Mouse (Mus musculus): ENCODE results near the gene Sel1l. TPM values are rescaled to one million over a fixed set of nuclear protein-coding genes. Genes with fewer than 3 reads are reported as not detected.
"Not testable (repeated sequence)": the region's sequence is repeated elsewhere in the genome, so short reads cannot be mapped to it uniquely, and the experiment has no call there.

Sel1l gene
- total RNA-seq, 4 experiments from 2014 or later: 41.4 to 45.8 (median 42.8) TPM

GRCm38 (mm10) chr12:91818726-91819125 lies 30.2 kb downstream of the Sel1l start:
- no peak for DNase-seq (ENCODE audit: low spot score in 2 of 2)

GRCm38 (mm10) chr12:91815990-91816389 lies 33.0 kb downstream of the Sel1l start:
- peak in 1 of 2 experiments; percentile 21 for DNase-seq (ENCODE audit: low spot score in 2 of 2)

GRCm38 (mm10) chr12:91815552-91815951 lies 33.4 kb downstream of the Sel1l start:
- DNase-seq (ENCODE audit: low spot score in 2 of 2): no peak

- no peak for DNase-seq (ENCODE audit: low spot score in 2 of 2)
Observed at GRCm38 (mm10) chr12:91808911-91809310, 40.0 kb downstream of the Sel1l start.

GRCm38 (mm10) chr12:91807761-91808160 lies 41.2 kb downstream of the Sel1l start:
- DNase-seq (ENCODE audit: low spot score in 2 of 2): no peak

GRCm38 (mm10) chr12:91807095-91807494 lies 41.9 kb downstream of the Sel1l start:
- DNase-seq (ENCODE audit: low spot score in 2 of 2): no peak

GRCm38 (mm10) chr12:91804262-91804661 lies 44.7 kb downstream of the Sel1l start:
- DNase-seq (ENCODE audit: low spot score in 2 of 2): no peak

- DNase-seq (ENCODE audit: low spot score in 2 of 2): no peak
Observed at GRCm38 (mm10) chr12:91803207-91803932, 45.6 kb downstream of the Sel1l start.

GRCm38 (mm10) chr12:91802586-91803206 lies 46.3 kb downstream of the Sel1l start:
- DNase-seq (ENCODE audit: low spot score in 2 of 2): no peak

- no peak for DNase-seq (ENCODE audit: low spot score in 2 of 2)
Observed at GRCm38 (mm10) chr12:91800861-91801385, 48.0 kb downstream of the Sel1l start.

GRCm38 (mm10) chr12:91799821-91800335 lies 49.1 kb downstream of the Sel1l start:
- DNase-seq (ENCODE audit: low spot score in 2 of 2): no peak

GRCm38 (mm10) chr12:91799379-91799773 lies 49.6 kb downstream of the Sel1l start:
- no peak for DNase-seq (ENCODE audit: low spot score in 2 of 2)

GRCm38 (mm10) chr12:91798720-91799378 lies 50.1 kb downstream of the Sel1l start:
- no peak for DNase-seq (ENCODE audit: low spot score in 2 of 2)

- DNase-seq (ENCODE audit: low spot score in 2 of 2): no peak
Observed at GRCm38 (mm10) chr12:91796774-91797173, 52.2 kb downstream of the Sel1l start.

GRCm38 (mm10) chr12:91793266-91793665 lies 55.7 kb downstream of the Sel1l start:
- DNase-seq (ENCODE audit: low spot score in 2 of 2): no peak

GRCm38 (mm10) chr12:91791822-91792221 lies 57.1 kb downstream of the Sel1l start:
- no peak for DNase-seq (ENCODE audit: low spot score in 2 of 2)

GRCm38 (mm10) chr12:91789801-91790200 lies 59.2 kb downstream of the Sel1l start:
- peak; percentile 36 to 41 for DNase-seq (ENCODE audit: low spot score in 2 of 2)

GRCm38 (mm10) chr12:91788446-91788845 lies 60.5 kb downstream of the Sel1l start:
- not testable (repeated sequence) for DNase-seq (ENCODE audit: low spot score in 2 of 2)

- no peak for DNase-seq (ENCODE audit: low spot score in 2 of 2)
Observed at GRCm38 (mm10) chr12:91787959-91788437, 61.0 kb downstream of the Sel1l start, which contains the start of gene Ston2. Ston2 (minus strand) TSS chr12:91788387.

- DNase-seq (ENCODE audit: low spot score in 2 of 2): peak; percentile 91 to 95
Observed at GRCm38 (mm10) chr12:91786355-91786754, 62.6 kb downstream of the Sel1l start.

GRCm38 (mm10) chr12:91781432-91781831 lies 67.5 kb downstream of the Sel1l start:
- no peak for DNase-seq (ENCODE audit: low spot score in 2 of 2)

GRCm38 (mm10) chr12:91780531-91780930 lies 68.4 kb downstream of the Sel1l start:
- no peak for DNase-seq (ENCODE audit: low spot score in 2 of 2)

All from gastrocnemius, adult 8-10 months (tissue).